Mouse (Mus musculus): ENCODE results near the gene Rftn1. TPM values are rescaled to one million over a fixed set of nuclear protein-coding genes. Genes with fewer than 3 reads are reported as not detected.

The Rftn1 gene
- total and polyA plus RNA-seq, 3 experiments: 52.5 to 80.6 (median 60.5) TPM

DNA sequence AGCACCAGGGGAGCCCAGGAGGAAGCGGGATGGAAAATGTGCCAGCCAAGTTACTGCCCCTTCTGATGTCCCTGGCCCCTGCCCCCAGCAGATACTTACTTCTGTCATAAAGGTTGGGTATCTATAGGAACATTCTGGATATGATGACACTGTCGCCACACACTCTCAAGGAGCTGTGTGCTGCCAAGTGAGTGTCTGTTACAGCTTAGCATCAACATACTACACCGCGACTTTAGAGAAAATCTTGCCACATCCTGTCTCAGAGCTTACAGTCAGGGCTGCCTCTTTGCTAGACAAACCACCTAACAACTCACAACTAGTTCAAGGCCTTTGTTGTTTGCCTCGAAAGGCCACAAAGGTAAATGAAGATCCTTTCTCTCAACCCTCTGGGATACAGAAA, 96.4 kb downstream of the Rftn1 start:
- H3K4me3 ChIP-seq (replicated peaks in 1 of 3; ENCODE audit: low read depth in 2 of 3, low read length in 2 of 3, poor library complexity in 1 of 3): no peak overlapping the region
- H3K4me1 ChIP-seq (ENCODE audit: control insufficient read depth in 1 of 2, insufficient read depth in 2 of 2): peaks cover 36 to 97% of the 10 kb centered on the region in 2 experiments
- peaks cover 94% of the 10 kb centered on the region for H3K79me2 ChIP-seq (replicated peaks; ENCODE audit: control insufficient read depth, extremely low read depth, insufficient read depth, poor library complexity, severe bottlenecking)
- in situ Hi-C loops (cut with MboI; ENCODE audit: low pct_ligation_motif_present, low pct_unique_long_range_greater_than_20kb, low sequenced_read_pairs): no loop called here
- peak overlapping the region; percentile 89 for H3K27ac ChIP-seq (ENCODE audit: insufficient read depth, low read depth)
- H3K9me3 ChIP-seq (replicated peaks; ENCODE audit: low read length): no peaks in the 10 kb centered on the region
- peaks cover 38 to 88% of the 10 kb centered on the region in 2 experiments for H3K36me3 ChIP-seq (replicated peaks in 1 of 2; ENCODE audit: control insufficient read depth in 1 of 2, insufficient read depth in 1 of 2, low read length in 1 of 2)
- dilution Hi-C loops (cut with MboI; ENCODE audit: extremely low pct_ligation_motif_present, extremely low pct_unique_long_range_greater_than_20kb, low sequenced_read_pairs): no loop called here
- H3K4me2 ChIP-seq (ENCODE audit: insufficient read depth, low read depth, poor library complexity, severe bottlenecking): peak overlapping the region; percentile 17; the same call in 1 of the 2 replicates
- DNase-seq (ENCODE audit: extremely low read depth): no peak
- H3K9ac ChIP-seq (ENCODE audit: insufficient read depth, low read depth): no peak overlapping the region
- no peaks in the 10 kb centered on the region for H3K27me3 ChIP-seq (replicated peaks)
- TF ChIP-seq CTCF (conservative IDR thresholded peaks at IDR 0.05 in 1 of 2, IDR thresholded peaks at IDR 0.05 in 1 of 2; ENCODE audit: low read depth in 2 of 2, low read length in 2 of 2) (no peak), E2F4 (IDR thresholded peaks at IDR 0.05; ENCODE audit: insufficient replicate concordance, low read depth, low read length) (no peak), NELFE (IDR thresholded peaks at IDR 0.05; ENCODE audit: low read depth, low read length) (no peak), MXI1 (IDR thresholded peaks at IDR 0.05; ENCODE audit: low read depth, low read length) (0 out of 2 replicates have a peak, but pooled peaks have one; percentile 18), SMC3 (IDR thresholded peaks at IDR 0.05; ENCODE audit: low read depth, low read length) (no peak), MAFK (IDR thresholded peaks at IDR 0.05; ENCODE audit: insufficient replicate concordance, low read length) (no peak), SIN3A (IDR thresholded peaks at IDR 0.05; ENCODE audit: low read length) (0 out of 2 replicates have a peak, but pooled peaks have one; percentile 17), MAX (IDR thresholded peaks at IDR 0.05; ENCODE audit: low read length) (no peak), MYC (IDR thresholded peaks at IDR 0.05; ENCODE audit: low read depth, low read length) (no peak), USF2 (conservative IDR thresholded peaks at IDR 0.05; ENCODE audit: low read depth, low read length) (no peak), MEF2A (IDR thresholded peaks at IDR 0.05; ENCODE audit: borderline replicate concordance, low read depth, low read length) (no peak), ZKSCAN1 (IDR thresholded peaks at IDR 0.05; ENCODE audit: borderline replicate concordance, low read depth, low read length) (no peak), ZMIZ1 (IDR thresholded peaks at IDR 0.05; ENCODE audit: low read depth, low read length) (0 out of 2 replicates have a peak, but pooled peaks have one; percentile 13), RCOR1 (conservative IDR thresholded peaks at IDR 0.05; ENCODE audit: low read depth, low read length) (no peak), CHD2 (IDR thresholded peaks at IDR 0.05; ENCODE audit: low read length) (no peak), RAD21 (IDR thresholded peaks at IDR 0.05; ENCODE audit: low read depth, low read length) (no peak)

DNA sequence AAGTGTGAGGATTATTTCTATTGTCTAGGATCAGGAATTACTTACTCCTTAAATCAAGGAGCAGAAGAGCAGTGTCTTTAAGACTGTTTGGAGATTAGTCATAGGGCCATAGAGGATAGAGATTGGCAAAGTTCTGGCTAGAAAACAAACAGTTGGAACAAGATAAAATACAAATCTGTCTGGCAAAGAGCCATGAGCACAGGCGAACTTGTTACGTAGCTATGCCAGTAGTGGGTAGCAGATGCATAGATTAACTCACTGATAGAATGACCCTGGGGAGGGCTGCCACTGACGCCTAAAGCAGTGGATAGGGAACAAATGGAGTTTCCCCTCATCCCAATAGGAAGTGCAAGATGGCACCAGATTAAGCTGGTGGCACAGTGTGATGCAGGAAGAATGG, 97.1 kb downstream of the Rftn1 start:
- Histone ChIP-seq H3K36me3 (replicated peaks in 1 of 2; ENCODE audit: control insufficient read depth in 1 of 2, insufficient read depth in 1 of 2, low read length in 1 of 2) (peaks cover 40 to 94% of the 10 kb centered on the region in 2 experiments), H3K4me1 (ENCODE audit: control insufficient read depth in 1 of 2, insufficient read depth in 2 of 2) (peaks cover 35 to 96% of the 10 kb centered on the region in 2 experiments), H3K4me2 (ENCODE audit: insufficient read depth, low read depth, poor library complexity, severe bottlenecking) (no peak overlapping the region), H3K4me3 (replicated peaks in 1 of 3; ENCODE audit: low read depth in 2 of 3, low read length in 2 of 3, poor library complexity in 1 of 3) (no peak overlapping the region), H3K9ac (ENCODE audit: insufficient read depth, low read depth) (no peak overlapping the region), H3K27me3 (replicated peaks) (no peaks in the 10 kb centered on the region), H3K9me3 (replicated peaks; ENCODE audit: low read length) (no peaks in the 10 kb centered on the region), H3K27ac (ENCODE audit: insufficient read depth, low read depth) (peak overlapping the region; percentile 40), H3K79me2 (replicated peaks; ENCODE audit: control insufficient read depth, extremely low read depth, insufficient read depth, poor library complexity, severe bottlenecking) (peaks cover 94% of the 10 kb centered on the region)
- in situ Hi-C loops (cut with MboI; ENCODE audit: low pct_ligation_motif_present, low pct_unique_long_range_greater_than_20kb, low sequenced_read_pairs): no loop called here
- no peak for DNase-seq (ENCODE audit: extremely low read depth)
- TF ChIP-seq CTCF (conservative IDR thresholded peaks at IDR 0.05 in 1 of 2, IDR thresholded peaks at IDR 0.05 in 1 of 2; ENCODE audit: low read depth in 2 of 2, low read length in 2 of 2) (no peak), POLR2A (IDR thresholded peaks at IDR 0.05; ENCODE audit: low read depth, low read length) (peak; percentile 2; the same call in 1 of the 2 replicates), GABPA (IDR thresholded peaks at IDR 0.05; ENCODE audit: insufficient replicate concordance, low read depth, low read length) (no peak)
- dilution Hi-C loops (cut with MboI; ENCODE audit: extremely low pct_ligation_motif_present, extremely low pct_unique_long_range_greater_than_20kb, low sequenced_read_pairs): no loop called here
